Mouse (Mus musculus) thymus, postnatal 36 days (tissue): ENCODE results near the gene Slc25a54.

Experiments
- DNase-seq, 2 experiments: peaks; one replicate each; pipeline ENCODE4 v3.0.0; 2022; ENCODE audit warnings: mixed read lengths in 2 of 2

Gene Slc25a54

DNA sequence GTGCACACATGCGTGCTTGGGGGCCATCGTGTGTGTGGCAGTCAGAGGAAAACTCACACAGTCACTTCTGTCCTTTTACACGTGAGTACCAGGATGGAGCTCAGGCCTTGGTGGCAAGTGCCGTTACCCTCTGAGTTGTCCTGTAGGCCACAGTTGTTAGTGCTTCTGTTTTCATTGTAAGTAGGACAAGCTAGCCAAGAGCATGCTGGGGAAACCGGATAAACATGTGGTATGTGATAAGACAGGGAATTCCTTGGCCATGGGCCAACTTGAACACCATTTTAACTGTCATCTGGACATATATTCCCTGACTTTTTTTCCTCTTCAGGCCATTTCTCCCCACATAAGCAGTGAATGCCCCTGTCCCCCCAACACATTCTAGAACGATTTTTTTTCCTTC lies 45.3 kb downstream of the Slc25a54 start:
- no peak for DNase-seq

DNA sequence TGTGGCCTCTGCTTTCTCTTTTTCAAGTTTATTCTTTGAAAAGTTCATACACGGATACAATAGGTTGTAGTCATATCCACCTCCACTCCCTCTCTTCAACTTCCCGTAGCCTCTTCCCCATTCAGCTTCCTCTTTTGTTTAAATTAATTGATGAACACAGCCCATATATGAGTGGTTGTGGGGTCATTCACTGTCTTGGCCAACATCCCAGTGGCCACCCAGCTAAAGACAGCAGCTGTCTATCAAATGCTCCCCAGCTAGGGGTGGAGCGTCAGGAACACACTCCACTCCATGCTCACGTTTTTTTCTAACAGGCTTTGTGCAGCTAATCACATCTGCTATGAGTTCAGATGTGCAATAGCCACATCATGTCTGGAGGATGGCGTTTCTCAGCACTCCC lies 49.5 kb downstream of the Slc25a54 start:
- no peak for DNase-seq

DNA sequence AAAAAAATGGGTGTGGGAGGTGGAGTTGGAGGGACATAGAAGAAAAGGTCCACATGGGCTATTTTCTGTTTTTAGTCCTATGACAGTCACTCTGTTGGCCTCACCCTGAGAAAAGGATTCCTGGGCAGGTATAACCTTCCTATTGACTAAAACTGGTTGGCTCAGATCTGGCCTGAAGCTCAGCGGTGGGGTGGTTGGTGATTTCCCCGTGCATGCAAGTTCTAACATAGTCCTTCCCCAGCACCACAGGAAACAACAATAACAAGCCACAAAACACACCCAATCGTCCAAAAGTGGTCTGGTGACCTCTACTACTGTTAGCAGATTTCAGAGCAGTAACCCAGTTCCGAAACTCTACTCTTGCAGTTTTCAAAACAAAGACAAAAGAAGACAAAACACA lies 52.7 kb downstream of the Slc25a54 start:
- no peak for DNase-seq

DNA sequence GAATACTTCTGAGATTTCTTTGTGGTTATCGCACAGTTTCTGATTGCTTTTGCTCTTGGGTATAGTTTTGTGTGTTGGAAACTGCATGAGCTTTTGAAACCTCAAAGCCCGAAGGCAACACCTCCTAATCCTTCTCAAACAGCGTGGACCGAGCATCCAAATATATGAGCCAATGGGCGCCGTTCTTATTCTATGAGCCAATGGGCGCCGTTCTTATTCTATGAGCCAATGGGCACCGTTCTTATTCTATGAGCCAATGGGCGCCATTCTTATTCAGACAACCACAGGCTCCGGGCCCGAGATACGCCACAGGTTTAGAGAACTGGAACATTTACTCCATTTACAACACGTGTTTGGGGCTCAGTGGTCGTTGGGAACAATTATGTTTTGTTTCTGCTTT lies 53.8 kb downstream of the Slc25a54 start:
- no peak for DNase-seq

DNA sequence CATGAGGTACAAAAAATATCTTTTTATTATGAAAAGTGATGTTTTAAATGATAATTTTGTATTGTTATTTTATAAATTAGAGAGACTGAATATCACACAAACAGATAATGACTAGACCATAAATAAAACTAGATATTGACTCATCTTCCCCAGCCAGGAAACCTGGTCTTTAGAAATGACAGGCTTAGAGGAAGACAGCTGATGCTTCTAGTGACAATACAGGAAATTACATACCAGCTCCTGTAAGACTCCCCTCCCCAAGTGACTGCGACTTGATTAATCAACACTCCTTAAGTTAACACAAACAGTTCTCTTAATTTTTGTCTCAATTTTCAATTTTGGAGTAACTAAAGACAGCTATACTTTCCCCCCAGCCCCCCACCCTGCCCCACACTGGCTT lies 55.1 kb downstream of the Slc25a54 start:
- DNase-seq = no peak

DNA sequence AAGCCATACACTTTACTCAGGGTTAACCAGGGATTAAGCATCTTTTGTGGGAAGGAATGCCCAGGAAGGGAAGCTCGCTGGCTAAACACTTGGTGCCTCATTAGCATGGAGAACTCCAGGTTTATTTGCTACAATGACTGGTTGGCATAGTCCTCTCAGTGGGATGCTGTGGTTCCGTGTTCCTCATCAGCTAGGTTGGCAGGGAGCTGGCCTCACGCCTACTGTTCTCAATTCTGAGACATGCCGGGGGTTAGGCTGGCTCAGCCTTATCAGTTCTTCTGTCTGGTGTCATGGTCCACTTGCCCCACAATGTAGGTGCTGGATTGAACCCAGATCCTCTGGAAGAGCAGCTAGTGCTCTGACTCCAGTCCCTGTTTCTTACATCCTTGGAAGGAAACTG lies 72.3 kb downstream of the Slc25a54 start:
- DNase-seq = no peak

DNA sequence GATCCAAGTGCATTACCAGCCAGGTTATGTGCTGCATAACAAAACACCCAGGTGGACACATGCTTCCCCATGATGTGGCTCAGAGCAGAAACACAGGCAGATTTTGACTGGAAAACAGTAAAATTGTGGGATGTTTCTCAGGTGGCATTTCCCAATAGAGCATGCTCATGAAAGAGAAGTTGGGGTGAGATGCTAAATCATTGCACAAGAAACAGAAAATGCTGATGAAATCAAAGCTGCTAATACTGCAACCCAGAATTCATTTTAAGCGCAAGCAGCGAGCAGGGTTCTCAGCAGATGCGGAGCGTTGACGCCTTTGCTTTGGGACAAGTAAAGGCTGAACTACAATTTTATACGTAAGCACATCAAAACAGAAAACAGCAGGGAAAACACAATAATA lies 73.1 kb downstream of the Slc25a54 start:
- DNase-seq = no peak

DNA sequence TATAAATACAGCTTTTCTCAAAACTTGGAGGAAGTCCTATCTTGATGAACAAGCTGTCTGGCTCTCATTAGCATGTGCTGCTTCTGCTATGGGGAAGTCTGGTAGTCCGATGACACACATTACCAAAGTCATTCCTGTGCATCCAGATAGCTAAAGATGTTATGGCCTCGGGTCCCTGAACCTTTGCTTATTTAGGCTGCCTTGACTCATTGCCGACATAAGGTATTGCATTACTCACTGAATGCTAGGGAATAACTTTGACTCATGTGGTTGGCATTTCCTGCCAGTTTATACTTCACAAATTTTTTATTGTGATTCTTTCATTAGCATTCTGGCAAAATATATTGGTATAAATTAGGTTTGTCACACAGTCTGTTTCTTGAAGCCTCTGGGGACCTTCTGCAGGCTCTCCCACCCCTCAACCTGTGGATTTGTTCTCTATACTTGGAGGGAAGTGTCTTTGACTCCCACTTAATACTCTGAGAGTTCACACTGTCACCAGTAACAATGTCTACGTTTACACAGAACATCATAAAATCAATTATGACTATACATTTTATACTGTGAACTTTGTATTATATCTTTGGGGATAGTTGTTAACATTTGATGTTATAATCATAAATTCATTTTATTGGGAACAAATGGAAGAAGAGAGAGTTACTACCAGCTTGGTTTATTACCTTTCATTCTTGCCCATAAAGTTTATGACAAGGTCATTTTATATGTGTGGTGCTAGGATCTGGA lies 75.8 kb downstream of the Slc25a54 start:
- DNase-seq = no peak

DNA sequence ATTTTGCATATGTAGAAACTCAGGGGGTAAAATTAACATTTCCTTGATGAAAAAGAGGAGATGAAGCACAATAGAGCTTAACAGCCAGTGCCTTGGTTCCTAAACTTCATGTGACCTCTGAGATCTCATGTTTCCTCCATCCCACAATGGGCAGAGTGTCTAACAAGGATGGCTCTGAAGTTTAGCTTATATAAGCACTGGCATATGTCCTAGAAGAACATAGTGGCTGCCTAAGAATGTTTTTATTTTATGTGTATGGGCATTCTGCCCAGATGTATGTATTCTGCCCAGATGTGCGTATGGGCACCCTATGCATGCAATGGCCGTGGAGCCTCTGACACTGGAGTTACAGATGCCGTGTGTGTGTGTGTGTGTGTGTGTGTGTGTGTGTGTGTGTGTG lies 77.2 kb downstream of the Slc25a54 start:
- DNase-seq = no peak

DNA sequence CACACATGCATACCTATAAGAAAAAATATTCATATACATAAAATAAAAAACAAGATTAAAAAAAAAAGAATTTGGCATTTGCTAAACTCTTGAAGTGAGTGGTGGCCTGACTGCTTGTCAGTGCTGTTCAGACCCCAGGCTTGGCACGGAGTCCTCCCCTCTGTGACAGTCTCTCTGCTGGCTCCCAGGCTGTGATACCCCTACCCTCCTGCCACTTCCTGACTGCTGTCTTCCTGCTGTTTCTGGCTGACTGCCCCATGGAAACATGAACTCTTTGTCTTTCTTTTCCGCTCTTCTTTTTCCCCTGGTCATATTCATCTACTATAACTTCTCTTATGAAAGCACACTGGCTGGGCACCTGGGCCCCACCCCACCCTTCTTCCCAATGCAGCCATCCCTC lies 83.8 kb downstream of the Slc25a54 start:
- DNase-seq = no peak

DNA sequence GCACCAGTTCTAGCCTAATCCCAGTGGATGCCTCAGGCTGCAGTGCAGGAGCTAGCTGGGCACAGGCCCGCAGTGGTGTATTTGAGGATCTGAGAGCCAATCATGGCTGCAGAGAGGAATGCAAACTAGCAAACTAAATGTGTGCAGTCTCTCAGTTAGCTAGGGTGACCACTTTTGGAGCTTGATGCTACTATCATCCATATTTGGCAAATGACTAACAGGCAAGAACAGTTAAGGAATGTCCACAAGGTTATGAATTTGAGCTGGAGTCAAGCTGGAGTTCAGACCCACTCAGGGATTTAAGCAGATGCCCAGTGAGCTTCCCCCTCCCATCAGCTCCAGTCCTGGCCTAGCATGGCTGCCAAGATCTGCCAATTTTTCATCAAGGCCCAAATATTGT lies 84.4 kb downstream of the Slc25a54 start:
- DNase-seq = no peak

DNA sequence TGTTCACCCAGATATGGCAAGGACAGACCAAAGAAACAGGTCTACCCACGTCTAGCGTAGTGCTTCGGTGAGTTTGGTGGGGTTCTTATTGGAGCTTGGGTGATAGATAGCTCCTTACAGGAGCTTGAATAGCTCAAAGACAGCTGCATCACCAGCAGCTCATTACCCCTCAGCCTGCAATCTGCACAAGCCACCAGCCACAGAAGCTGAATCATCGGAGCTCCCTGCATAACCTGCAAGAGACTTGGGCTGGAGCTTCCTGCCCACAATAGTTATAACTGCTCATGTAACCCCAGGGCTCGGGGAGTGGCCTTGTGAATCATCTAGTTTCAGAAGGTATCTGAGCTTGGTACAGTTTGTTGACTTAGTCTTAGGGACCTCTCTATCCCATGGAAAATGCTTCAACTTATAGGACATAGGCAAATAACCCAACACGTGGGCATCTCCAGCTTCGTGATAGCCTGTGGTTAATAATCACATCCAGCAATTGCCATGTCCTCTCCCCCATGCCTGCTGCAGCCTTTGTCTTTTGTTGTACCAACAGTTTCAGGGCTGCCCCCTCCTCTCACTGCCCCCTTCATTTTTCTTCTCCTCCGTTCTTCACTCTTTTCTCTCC lies 85.1 kb downstream of the Slc25a54 start:
- DNase-seq = no peak
